Mouse (Mus musculus) heart, postnatal 10 days (tissue): ENCODE results near the gene Prkag2. TPM values are rescaled to one million over a fixed set of nuclear protein-coding genes. Genes with fewer than 3 reads are reported as not detected.
A peak's percentile ranks its signal among the peaks of the same experiment; 100 is the strongest.

Experiments used
- DNase-seq, 2 experiments: peaks; one replicate each; pipeline ENCODE4 v3.0.0; 2021
- intact Hi-C: fragments of 180-260 bp; cut with DNase I; formaldehyde crosslinking; loops from one replicate; pipeline ENCODE4 v1.15.1; 2025
- total RNA-seq, 2 experiments: library from RNA; stranded (reverse); gene quantifications; 2 replicates each; pipeline ENCODE4 v1.2.3; 2021

The Prkag2 gene
- total RNA-seq, 2 experiments from 2014 or later: 82.5 to 85.2 TPM

DNA sequence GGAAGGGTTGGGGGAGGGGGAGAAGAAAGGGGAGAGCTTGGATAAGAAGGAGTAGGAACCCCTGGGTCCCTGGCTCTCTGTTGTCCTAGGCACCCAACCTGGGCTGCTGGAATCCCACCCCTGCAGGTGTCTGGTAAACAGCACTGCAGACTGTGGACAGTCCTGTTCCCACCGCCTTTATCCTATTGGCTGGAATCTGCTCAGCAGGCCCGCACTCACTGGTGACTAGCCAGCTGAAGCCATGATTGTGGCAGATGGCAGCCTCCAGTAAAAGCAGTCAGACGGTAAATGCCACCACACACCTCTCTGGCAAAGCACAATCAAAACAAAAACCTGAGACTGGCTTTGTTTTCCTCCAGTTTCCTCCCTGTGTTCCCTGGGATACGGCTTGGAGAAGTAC lies 45.2 kb downstream of the Prkag2 start:
- intact Hi-C loops: no loop called here
- no peak for DNase-seq

- DNase-seq: peak in 1 of 2 experiments; percentile 37
- intact Hi-C loops: no loop called here
Observed at GRCm38 (mm10) chr5:25053971-25054658, 46.3 kb downstream of the Prkag2 start.

GRCm38 (mm10) chr5:25050827-25051226 lies 49.6 kb downstream of the Prkag2 start:
- intact Hi-C loops: no loop called here
- DNase-seq: no peak

DNA sequence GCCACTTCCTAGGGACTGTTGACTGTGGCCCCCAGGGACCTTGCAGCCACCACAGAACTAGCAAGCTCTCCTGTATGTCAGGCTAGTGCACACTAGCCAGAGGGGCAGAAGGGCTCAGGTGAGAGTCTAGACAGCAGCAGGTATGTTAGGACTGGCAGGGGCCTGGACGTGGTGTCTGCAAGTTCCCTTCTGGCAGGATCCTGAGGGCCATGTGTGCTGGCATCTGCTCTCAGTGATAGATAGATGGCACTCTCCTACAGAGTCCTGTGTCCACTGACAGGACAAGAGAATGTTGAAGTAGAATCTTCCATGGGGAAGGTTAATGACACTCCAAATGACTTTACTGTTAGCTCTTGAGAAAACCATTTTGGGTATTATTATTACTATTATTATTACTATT lies 52.8 kb downstream of the Prkag2 start:
- DNase-seq: no peak
- intact Hi-C loops: no loop called here

GRCm38 (mm10) chr5:25046762-25047161 lies 53.7 kb downstream of the Prkag2 start:
- intact Hi-C loops: no loop called here
- no peak for DNase-seq

GRCm38 (mm10) chr5:25044007-25044406 lies 56.4 kb downstream of the Prkag2 start:
- DNase-seq: no peak
- intact Hi-C loops: loop anchor here (5.0 kb wide), 1 partner anchor 38 kb away; no protein-coding TSS in a partner anchor

- intact Hi-C loops: loop anchor here (5.0 kb wide), 1 partner anchor 40 kb away; no protein-coding TSS in a partner anchor
- no peak for DNase-seq
Observed at GRCm38 (mm10) chr5:25041947-25042346, 58.5 kb downstream of the Prkag2 start.

GRCm38 (mm10) chr5:25041307-25041706 lies 59.1 kb downstream of the Prkag2 start:
- intact Hi-C loops: loop anchor here (5.0 kb wide), 1 partner anchor 41 kb away; no protein-coding TSS in a partner anchor
- no peak for DNase-seq

DNA sequence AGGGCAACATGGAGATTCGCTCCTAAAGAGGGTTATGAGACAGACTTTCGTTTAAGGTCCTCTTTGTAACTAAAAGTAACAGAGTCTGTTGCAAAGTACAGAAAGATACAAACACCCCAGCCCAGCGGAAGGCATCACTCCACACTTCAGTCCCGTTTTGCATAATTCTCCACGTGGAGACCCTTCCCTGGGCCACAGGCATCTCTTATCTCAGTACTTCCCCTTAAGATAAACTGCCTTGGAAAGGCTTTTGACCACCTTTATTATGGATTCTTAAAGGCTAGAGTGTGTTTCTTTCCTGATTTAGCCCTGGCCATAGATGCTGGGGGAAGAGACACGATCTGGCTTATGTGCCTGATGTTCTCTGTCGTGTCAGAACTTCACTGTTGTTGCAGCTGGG lies 59.5 kb downstream of the Prkag2 start:
- no peak for DNase-seq

GRCm38 (mm10) chr5:25038827-25039226 lies 61.6 kb downstream of the Prkag2 start:
- no peak for DNase-seq
- intact Hi-C loops: no loop called here

More for the DNA sequence above, 59.5 kb downstream of the Prkag2 start:
- intact Hi-C loops: loop anchor here (5.0 kb wide), 1 partner anchor 41 kb away; no protein-coding TSS in a partner anchor

GRCm38 (mm10) chr5:25035391-25035790 lies 65.1 kb downstream of the Prkag2 start:
- intact Hi-C loops: no loop called here
- no peak for DNase-seq

GRCm38 (mm10) chr5:25031456-25031856 lies 69.0 kb downstream of the Prkag2 start:
- DNase-seq: no peak
- intact Hi-C loops: no loop called here

DNA sequence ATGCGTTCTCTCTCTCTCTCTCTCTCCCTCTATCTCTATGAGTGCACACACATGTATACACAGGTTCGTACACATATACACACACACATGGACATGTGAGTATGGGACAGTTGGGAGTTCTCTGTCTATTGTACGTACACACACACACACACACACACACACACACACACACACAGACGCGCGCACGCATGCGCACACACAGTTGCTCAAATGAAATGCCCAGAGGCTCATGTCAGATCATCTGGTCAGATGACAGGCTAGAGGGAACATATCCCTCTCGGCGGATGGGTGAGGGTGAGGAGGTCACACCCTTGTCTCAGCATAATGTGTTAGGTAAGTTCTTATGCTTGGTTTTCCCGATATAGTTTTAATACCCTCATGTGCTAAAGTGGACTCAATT lies 69.4 kb downstream of the Prkag2 start:
- intact Hi-C loops: no loop called here
- no peak for DNase-seq

GRCm38 (mm10) chr5:25030276-25030681 lies 70.2 kb downstream of the Prkag2 start:
- intact Hi-C loops: no loop called here
- peak; percentile 62 to 69 for DNase-seq

DNA sequence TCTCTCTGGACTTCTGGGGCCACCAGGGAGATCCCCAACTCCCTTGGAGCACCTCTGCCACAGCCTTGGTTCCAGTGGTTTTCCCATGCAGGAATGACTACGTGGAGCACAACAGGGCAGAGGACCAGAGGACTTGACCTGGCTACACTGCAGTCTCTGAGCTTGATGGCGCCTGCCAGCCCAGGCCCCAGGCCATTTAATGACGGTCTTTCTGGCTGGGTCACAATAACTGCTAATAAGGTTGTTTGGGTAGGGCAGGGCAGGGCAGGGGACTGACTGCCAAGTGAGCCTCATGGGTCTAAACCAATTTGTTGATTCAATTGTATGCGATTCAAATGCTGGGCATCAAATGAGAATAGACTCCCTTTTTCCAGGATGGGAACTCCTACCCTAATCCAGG lies 72.8 kb downstream of the Prkag2 start:
- DNase-seq: no peak
- intact Hi-C loops: no loop called here

GRCm38 (mm10) chr5:25025309-25026019 lies 75.0 kb downstream of the Prkag2 start:
- intact Hi-C loops: no loop called here
- DNase-seq: peak; percentile 71 to 74

GRCm38 (mm10) chr5:25022904-25023303 lies 77.5 kb downstream of the Prkag2 start:
- intact Hi-C loops: loop anchor here (5.0 kb wide), 1 partner anchor 64 kb away; no protein-coding TSS in a partner anchor
- DNase-seq: peak; percentile 36 to 55

DNA sequence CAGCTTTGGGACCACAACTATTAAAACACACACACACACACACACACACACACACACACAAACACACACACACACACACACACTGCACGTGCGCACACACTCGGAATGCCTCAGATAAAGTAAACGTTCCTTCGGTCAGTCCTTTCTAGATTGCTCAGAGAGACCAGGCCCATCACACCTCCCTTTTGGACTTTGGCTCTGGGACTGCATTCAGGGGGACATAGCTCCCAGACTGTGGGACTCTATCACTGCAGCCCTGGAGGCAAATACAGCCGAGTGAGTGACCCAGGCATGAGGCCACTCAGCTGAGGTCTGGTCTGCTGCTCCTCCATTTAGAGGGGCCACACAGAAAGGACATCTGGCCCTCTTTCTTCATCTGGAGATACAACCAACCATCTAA lies 81.2 kb downstream of the Prkag2 start:
- no peak for DNase-seq
- intact Hi-C loops: no loop called here

DNA sequence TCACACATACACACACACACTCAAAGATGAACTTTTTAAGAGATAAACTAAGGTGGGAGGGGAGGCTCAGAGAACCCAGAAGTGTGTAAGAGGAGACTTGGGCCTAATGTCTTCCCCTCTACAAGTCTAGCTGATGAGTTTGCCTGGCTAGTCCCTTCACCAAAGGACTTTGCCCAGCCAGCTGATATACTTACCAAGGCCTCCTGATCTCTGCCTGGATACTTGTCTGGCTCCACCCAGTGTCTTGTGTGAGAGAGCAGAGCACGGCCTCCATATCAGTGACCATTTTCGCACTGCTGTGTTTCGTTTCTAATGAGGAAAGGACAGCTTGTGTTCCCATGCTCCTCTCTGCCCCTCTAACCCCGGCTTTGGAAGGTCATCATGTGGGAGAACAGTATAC lies 88.3 kb downstream of the Prkag2 start:
- no peak for DNase-seq
- intact Hi-C loops: loop anchor here (5.0 kb wide), 1 partner anchor 210 kb away; no protein-coding TSS in a partner anchor

- DNase-seq: peak; percentile 89 to 94
- intact Hi-C loops: loop anchor here (1.0 to 5.0 kb wide), 5 partner anchors 72 to 337 kb away; no protein-coding TSS in a partner anchor
Observed at GRCm38 (mm10) chr5:25011019-25011485, 89.4 kb downstream of the Prkag2 start.

- intact Hi-C loops: loop anchor here (2.0 to 5.0 kb wide), 3 partner anchors 72 to 208 kb away; no protein-coding TSS in a partner anchor
Observed at GRCm38 (mm10) chr5:25010438-25010892, 90.0 kb downstream of the Prkag2 start.

More at GRCm38 (mm10) chr5:25010438-25010892, 90.0 kb downstream of the Prkag2 start:
- peak; percentile 95 to 97 for DNase-seq
